Mouse (Mus musculus): ENCODE results near the gene Fibcd1. TPM values are rescaled to one million over a fixed set of nuclear protein-coding genes. Genes with fewer than 3 reads are reported as not detected.

Gene Fibcd1
- total RNA-seq, 1 experiment: 0.22 TPM

- DNase-seq (ENCODE audit: low read depth, low spot score): no peak
- no peak overlapping the region for H3K9ac ChIP-seq (ENCODE audit: insufficient read depth, low read depth, low read length, poor library complexity, severe bottlenecking)
- no peaks in the 10 kb centered on the region for H3K4me1 ChIP-seq (ENCODE audit: control insufficient read depth in 2 of 2, insufficient read depth in 2 of 2, low read length in 2 of 2, poor library complexity in 1 of 2)
- H3K4me3 ChIP-seq (ENCODE audit: insufficient read depth in 1 of 2, low read depth in 1 of 2, low read length in 2 of 2, poor library complexity in 1 of 2, severe bottlenecking in 1 of 2): no peak overlapping the region
- TF ChIP-seq MAFK (IDR thresholded peaks at IDR 0.05; ENCODE audit: insufficient read depth, low read depth, low read length) (no peak), HCFC1 (IDR thresholded peaks at IDR 0.05; ENCODE audit: borderline replicate concordance, insufficient read depth, low read length) (no peak), ZNF384 (IDR thresholded peaks at IDR 0.05; ENCODE audit: low read depth, low read length) (no peak), ZC3H11A (IDR thresholded peaks at IDR 0.05; ENCODE audit: borderline replicate concordance, low read depth, low read length) (no peak), CHD2 (IDR thresholded peaks at IDR 0.05; ENCODE audit: low read depth, low read length) (no peak)
- H3K36me3 ChIP-seq (ENCODE audit: control insufficient read depth, insufficient read depth, low read length, poor library complexity, severe bottlenecking): no peaks in the 10 kb centered on the region
- no peak overlapping the region for H3K27ac ChIP-seq (ENCODE audit: insufficient read depth, low read depth, low read length, poor library complexity, severe bottlenecking)
- no peaks in the 10 kb centered on the region for H3K9me3 ChIP-seq (ENCODE audit: control insufficient read depth, insufficient read depth, low read depth, low read length)
- in situ Hi-C loops (cut with MboI; ENCODE audit: low sequenced_read_pairs in 2 of 2, unreplicated experiment in 2 of 2): no loop called here
Observed at GRCm38 (mm10) chr2:31836985-31837384, 8.8 kb downstream of the Fibcd1 start.

GRCm38 (mm10) chr2:31836091-31836490 is 9.7 kb downstream of the Fibcd1 start:
- H3K4me1 ChIP-seq (ENCODE audit: control insufficient read depth in 2 of 2, insufficient read depth in 2 of 2, low read length in 2 of 2, poor library complexity in 1 of 2): no peaks in the 10 kb centered on the region
- no peak overlapping the region for H3K27ac ChIP-seq (ENCODE audit: insufficient read depth, low read depth, low read length, poor library complexity, severe bottlenecking)
- H3K9ac ChIP-seq (ENCODE audit: insufficient read depth, low read depth, low read length, poor library complexity, severe bottlenecking): no peak overlapping the region
- H3K36me3 ChIP-seq (ENCODE audit: control insufficient read depth, insufficient read depth, low read length, poor library complexity, severe bottlenecking): no peaks in the 10 kb centered on the region
- H3K9me3 ChIP-seq (ENCODE audit: control insufficient read depth, insufficient read depth, low read depth, low read length): no peaks in the 10 kb centered on the region
- TF ChIP-seq CHD2 (IDR thresholded peaks at IDR 0.05; ENCODE audit: low read depth, low read length) (no peak), ZNF384 (IDR thresholded peaks at IDR 0.05; ENCODE audit: low read depth, low read length) (no peak), ZC3H11A (IDR thresholded peaks at IDR 0.05; ENCODE audit: borderline replicate concordance, low read depth, low read length) (no peak), HCFC1 (IDR thresholded peaks at IDR 0.05; ENCODE audit: borderline replicate concordance, insufficient read depth, low read length) (no peak), MAFK (IDR thresholded peaks at IDR 0.05; ENCODE audit: insufficient read depth, low read depth, low read length) (no peak)
- in situ Hi-C loops (cut with MboI; ENCODE audit: low sequenced_read_pairs in 2 of 2, unreplicated experiment in 2 of 2): no loop called here
- DNase-seq (ENCODE audit: low read depth, low spot score): no peak
- no peak overlapping the region for H3K4me3 ChIP-seq (ENCODE audit: insufficient read depth in 1 of 2, low read depth in 1 of 2, low read length in 2 of 2, poor library complexity in 1 of 2, severe bottlenecking in 1 of 2)

DNA sequence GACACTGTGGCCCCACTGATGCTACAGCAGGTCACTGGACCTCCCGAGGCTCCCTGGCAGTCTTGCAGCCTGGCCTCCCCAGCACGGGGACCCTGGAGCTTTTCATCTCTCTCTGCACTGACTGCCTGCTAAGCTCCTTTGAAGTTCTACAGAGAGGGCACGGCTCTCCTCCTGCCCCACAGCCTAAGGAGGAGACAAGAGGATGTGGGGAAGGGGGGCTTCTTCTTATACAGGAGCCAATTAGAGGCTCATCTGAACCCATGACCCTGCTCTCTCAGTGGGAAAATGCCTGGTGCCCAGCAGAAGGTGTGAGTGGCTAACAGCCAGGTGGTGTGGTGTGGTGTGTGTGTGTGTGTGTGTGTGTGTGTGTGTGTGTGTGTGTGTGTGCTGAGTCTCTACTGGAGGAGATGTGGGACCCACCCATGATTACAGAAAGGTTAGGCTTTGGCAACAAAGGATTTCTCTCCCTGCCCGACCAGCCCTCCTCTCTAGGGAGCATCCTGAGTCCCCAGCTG is 17.4 kb downstream of the Fibcd1 start:
- H3K36me3 ChIP-seq (ENCODE audit: control insufficient read depth, insufficient read depth, low read length, poor library complexity, severe bottlenecking): no peaks in the 10 kb centered on the region
- H3K9me3 ChIP-seq (ENCODE audit: control insufficient read depth, insufficient read depth, low read depth, low read length): no peaks in the 10 kb centered on the region
- no peak overlapping the region for H3K9ac ChIP-seq (ENCODE audit: insufficient read depth, low read depth, low read length, poor library complexity, severe bottlenecking)
- H3K27ac ChIP-seq (ENCODE audit: insufficient read depth, low read depth, low read length, poor library complexity, severe bottlenecking): no peak overlapping the region
- in situ Hi-C loops (cut with MboI; ENCODE audit: low sequenced_read_pairs in 2 of 2, unreplicated experiment in 2 of 2): no loop called here
- no peak overlapping the region for H3K4me3 ChIP-seq (ENCODE audit: insufficient read depth in 1 of 2, low read depth in 1 of 2, low read length in 2 of 2, poor library complexity in 1 of 2, severe bottlenecking in 1 of 2)
- DNase-seq (ENCODE audit: low read depth, low spot score): no peak
- no peak for TF ChIP-seq CHD2 (IDR thresholded peaks at IDR 0.05; ENCODE audit: low read depth, low read length)
- TF ChIP-seq HCFC1 (IDR thresholded peaks at IDR 0.05; ENCODE audit: borderline replicate concordance, insufficient read depth, low read length): no peak
- no peak for TF ChIP-seq MAFK (IDR thresholded peaks at IDR 0.05; ENCODE audit: insufficient read depth, low read depth, low read length)
- no peak for TF ChIP-seq ZC3H11A (IDR thresholded peaks at IDR 0.05; ENCODE audit: borderline replicate concordance, low read depth, low read length)
- TF ChIP-seq ZNF384 (IDR thresholded peaks at IDR 0.05; ENCODE audit: low read depth, low read length): no peak
- H3K4me1 ChIP-seq (ENCODE audit: control insufficient read depth in 2 of 2, insufficient read depth in 2 of 2, low read length in 2 of 2, poor library complexity in 1 of 2): peaks cover 0 to 4% of the 10 kb centered on the region in 2 experiments; a peak in 1 of 4 replicates

DNA sequence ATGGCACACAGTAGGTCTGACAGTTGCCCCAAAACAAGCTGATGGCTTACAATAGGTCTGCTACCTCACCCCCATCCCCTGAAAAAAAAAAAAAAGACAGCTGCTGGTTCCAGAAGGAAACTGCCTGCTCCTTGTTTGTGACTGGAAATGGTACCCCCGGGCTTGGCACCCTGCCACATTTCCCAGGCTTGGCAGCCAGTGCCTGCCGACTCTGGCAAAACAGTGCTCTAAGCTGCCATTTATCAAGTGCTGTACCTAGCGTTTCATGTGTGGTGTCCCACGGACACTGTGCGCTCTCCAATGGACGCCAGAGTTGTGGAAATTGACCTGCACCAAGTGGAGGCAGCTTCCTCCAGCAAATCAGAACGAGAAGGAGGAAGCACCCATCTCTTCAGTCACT is 17.9 kb downstream of the Fibcd1 start:
- peaks cover 0 to 4% of the 10 kb centered on the region in 2 experiments; a peak in 1 of 4 replicates for H3K4me1 ChIP-seq (ENCODE audit: control insufficient read depth in 2 of 2, insufficient read depth in 2 of 2, low read length in 2 of 2, poor library complexity in 1 of 2)
- H3K9me3 ChIP-seq (ENCODE audit: control insufficient read depth, insufficient read depth, low read depth, low read length): no peaks in the 10 kb centered on the region
- no peak overlapping the region for H3K4me3 ChIP-seq (ENCODE audit: insufficient read depth in 1 of 2, low read depth in 1 of 2, low read length in 2 of 2, poor library complexity in 1 of 2, severe bottlenecking in 1 of 2)
- H3K9ac ChIP-seq (ENCODE audit: insufficient read depth, low read depth, low read length, poor library complexity, severe bottlenecking): no peak overlapping the region
- no peak for DNase-seq (ENCODE audit: low read depth, low spot score)
- no peak overlapping the region for H3K27ac ChIP-seq (ENCODE audit: insufficient read depth, low read depth, low read length, poor library complexity, severe bottlenecking)
- TF ChIP-seq CHD2 (IDR thresholded peaks at IDR 0.05; ENCODE audit: low read depth, low read length): no peak
- TF ChIP-seq ZNF384 (IDR thresholded peaks at IDR 0.05; ENCODE audit: low read depth, low read length): no peak
- TF ChIP-seq HCFC1 (IDR thresholded peaks at IDR 0.05; ENCODE audit: borderline replicate concordance, insufficient read depth, low read length): no peak
- no peak for TF ChIP-seq MAFK (IDR thresholded peaks at IDR 0.05; ENCODE audit: insufficient read depth, low read depth, low read length)
- TF ChIP-seq ZC3H11A (IDR thresholded peaks at IDR 0.05; ENCODE audit: borderline replicate concordance, low read depth, low read length): no peak
- in situ Hi-C loops (cut with MboI; ENCODE audit: low sequenced_read_pairs in 2 of 2, unreplicated experiment in 2 of 2): no loop called here
- no peaks in the 10 kb centered on the region for H3K36me3 ChIP-seq (ENCODE audit: control insufficient read depth, insufficient read depth, low read length, poor library complexity, severe bottlenecking)
